Mouse (Mus musculus): Measurements from ENCODE around the gene Pappa. TPM values are rescaled to one million over a fixed set of nuclear protein-coding genes. Genes with fewer than 3 reads are reported as not detected.

Pappa gene
- total RNA-seq (2015) (0.09 and 0.20 TPM in 2 replicates), total RNA-seq (2017) (0.11 and 0.16 TPM in 2 replicates)

DNA sequence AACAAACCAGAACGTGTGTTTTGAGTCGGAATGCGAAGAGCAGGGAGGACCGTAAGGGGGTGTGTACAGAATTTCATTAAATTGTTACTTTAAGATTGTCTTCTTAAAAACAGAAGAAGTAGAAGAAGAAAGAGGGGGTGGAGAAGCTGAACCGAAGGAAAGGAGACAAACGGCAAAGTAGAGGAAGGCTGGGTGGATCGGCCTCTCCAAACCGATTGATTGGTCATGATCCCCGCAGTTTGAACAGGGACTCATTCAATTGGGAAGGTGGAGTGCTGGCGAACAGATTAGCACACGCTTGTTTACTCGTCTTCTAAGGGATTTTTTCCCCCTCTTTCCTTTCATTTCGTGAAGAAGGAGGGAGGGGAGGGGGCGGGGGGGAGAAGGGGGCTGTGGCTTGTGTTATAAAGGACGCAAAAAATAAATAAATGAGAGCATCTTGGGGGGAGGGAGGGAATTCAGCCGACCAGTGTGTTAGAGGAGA, at the start of gene Pappa:
Pappa (plus strand) TSS at position 434 of the 484 bp plus-strand sequence.
- no peak for ATAC-seq (ENCODE audit: poor library complexity, severe bottlenecking)

DNA sequence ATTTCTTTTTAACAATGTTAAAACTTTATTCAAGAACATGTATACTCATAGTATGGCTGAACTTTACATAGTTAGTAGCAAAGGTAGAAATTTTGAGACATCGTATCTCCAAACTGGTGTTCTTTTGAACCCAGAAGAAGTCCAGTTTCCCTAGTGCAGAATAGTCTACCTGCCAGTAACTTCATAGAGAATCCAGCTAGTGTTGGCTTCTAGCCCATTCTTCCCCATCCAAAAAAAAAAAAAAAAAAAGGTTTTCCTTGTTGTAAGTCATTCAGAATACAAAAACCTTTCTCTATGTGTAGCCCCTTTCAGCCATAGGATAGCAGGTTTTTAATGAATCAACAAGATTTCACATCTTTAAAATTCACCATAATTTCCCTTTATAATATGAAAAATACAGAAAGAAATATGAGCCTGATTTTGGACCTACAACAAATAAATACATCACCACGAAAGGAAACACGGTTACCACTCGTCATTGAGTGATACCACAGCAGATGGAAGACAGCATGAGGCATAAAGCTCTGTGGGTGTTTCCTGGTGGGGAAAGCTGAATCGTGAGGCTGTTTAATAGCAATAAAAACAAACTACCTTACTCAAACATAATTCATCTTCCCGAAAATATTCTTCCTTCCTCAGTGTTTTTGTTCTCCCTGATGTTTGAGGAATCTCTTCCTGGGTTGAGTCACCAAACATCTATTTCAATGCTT, 45.9 kb upstream of the Pappa start:
- no peak for ATAC-seq (ENCODE audit: poor library complexity, severe bottlenecking)

DNA sequence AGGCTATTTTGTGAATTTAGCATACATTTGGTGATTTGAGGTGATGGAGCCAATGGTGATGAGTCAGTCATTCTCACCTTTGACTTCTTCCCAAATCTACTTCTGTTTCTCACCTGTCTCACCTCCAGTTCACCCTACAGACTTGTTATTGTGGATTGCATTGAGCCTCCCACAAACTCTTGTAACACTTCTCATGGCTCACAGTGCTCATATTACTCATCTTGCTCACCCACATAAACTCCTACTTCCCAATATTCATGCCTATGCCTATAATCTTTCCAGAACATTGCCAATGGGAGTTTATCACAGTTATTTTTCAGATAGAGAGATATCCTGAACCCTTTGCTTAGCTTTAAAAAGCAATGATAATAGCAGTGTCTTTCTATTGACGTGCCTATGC, 37.1 kb upstream of the Pappa start:
- no peak for ATAC-seq (ENCODE audit: poor library complexity, severe bottlenecking)

DNA sequence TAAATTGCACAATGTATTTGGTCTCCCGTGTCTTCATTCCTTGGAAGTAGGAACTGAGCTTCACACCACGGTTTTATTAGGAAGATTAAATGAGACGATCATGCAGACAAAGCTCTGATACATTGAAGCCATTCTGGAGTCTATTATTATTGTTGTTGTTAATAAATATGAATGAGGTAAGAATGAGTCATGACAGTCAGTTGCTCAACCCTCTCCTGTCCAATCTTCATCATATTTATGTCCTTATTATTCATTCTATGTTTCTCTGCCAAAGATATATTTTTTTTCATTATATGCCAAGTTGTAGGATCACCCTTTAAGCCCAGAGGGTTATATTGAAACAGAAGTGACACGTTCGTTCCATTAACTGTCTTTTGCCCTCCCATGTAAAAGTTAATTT, 36.4 kb upstream of the Pappa start:
- no peak for ATAC-seq (ENCODE audit: poor library complexity, severe bottlenecking)

- ATAC-seq (ENCODE audit: poor library complexity, severe bottlenecking), result no peak
Observed at GRCm38 (mm10) chr4:65092191-65092590, 31.8 kb upstream of the Pappa start.

DNA sequence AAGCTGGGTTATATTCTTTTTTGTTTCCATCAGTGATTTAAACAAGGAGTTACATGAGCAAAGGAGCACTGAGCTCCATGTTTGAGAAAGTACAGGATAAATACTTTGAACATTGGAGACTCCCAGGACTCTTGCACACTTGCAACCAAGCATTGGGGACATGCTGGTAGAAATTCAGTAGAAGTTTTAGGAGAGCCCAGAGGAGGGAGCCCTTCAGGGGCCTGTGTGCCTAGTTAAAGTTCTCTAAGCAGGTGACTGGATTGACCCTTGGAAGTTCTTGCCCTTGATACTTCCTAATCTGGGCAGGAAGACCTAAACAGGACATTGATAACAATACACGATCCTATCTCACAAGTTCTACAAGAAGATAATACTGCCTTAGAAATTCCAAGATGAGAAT, 3.6 kb upstream of the Pappa start:
- ATAC-seq (ENCODE audit: poor library complexity, severe bottlenecking), result no peak

GRCm38 (mm10) chr4:65122841-65123240, 1.1 kb upstream of the Pappa start:
- no peak for ATAC-seq (ENCODE audit: poor library complexity, severe bottlenecking)

- ATAC-seq (ENCODE audit: poor library complexity, severe bottlenecking), result no peak
Observed at GRCm38 (mm10) chr4:65124369-65125151, 586 bp downstream of the Pappa start.

GRCm38 (mm10) chr4:65125341-65126332, 1.7 kb downstream of the Pappa start:
- ATAC-seq (ENCODE audit: poor library complexity, severe bottlenecking), result no peak

DNA sequence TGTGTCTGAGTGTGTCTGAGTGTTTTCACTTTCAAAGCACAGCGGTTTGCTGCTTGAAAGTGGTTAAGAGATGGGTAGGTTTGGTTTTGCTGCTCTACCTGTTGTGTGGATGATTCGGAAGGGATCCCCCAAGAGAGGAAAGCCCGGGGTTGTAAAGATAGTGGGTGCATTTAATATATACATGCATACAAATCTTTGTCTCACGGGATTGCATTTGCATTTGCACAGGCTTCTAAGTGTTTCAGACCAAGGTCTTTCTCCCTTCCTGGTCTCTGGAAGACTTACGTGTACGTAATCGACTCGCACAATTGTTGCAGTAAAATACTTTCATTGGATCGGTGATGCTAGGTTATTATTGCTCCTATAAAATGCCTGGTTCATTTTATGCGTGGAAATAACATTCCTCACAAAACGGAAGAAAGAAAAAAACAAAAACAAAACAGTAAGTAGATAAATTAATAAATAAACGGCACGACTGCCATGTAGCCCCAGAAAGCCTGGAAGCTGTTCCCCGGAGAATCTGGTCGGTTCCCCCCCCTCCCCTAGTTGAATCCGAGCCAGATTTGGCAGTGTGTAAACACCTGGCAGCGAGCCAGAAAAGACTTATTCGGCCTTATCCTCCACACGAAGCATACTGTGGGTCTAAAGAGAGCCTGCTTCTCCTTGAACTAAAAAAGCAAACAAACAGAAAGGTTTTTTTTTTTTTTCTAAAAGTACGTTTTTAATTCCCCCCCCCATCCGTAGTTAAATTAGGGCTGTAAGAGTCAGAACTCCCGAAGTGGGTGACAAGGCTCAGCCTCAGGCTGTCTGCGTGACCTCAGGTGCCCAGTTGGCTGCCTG, 2.7 kb downstream of the Pappa start:
- ATAC-seq (ENCODE audit: poor library complexity, severe bottlenecking), result no peak

DNA sequence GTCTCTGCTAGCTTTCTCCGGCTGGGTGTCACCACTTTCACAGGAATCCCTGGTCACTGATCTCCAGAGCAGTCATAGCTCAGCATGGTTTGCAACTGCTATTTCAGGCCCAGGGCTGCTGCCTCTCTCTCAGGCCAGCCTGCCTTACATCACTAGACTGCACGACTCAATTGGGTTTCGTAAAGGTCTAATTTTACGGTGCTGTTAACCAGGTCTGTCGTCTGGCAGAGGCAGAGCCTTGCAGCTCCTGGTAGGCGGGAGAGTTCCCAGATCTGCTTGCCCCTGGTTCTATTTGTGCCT, 3.3 kb downstream of the Pappa start:
- ATAC-seq (ENCODE audit: poor library complexity, severe bottlenecking), result no peak

DNA sequence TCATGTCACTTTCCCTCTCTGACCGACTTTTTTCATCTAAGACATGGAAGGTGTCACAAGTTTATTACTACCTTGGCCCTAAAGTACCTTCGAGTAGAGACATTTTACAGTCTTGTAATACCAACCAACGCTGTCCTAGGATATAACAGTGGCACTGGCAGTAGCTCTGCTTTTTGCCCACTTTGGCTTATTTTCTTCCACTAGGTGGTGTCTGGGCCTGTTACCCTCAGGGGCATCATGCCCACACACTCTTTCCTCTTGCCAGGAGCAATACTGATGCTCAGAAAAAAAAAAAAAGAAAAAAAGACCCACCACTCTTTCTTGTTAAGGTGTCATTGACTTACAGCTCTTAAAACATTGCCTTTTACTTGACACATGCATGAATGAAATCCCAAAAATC, 8.7 kb downstream of the Pappa start:
- no peak for ATAC-seq (ENCODE audit: poor library complexity, severe bottlenecking)

- no peak for ATAC-seq (ENCODE audit: poor library complexity, severe bottlenecking)
Observed at GRCm38 (mm10) chr4:65134358-65134757, 10.4 kb downstream of the Pappa start.

GRCm38 (mm10) chr4:65135109-65135508, 11.1 kb downstream of the Pappa start:
- ATAC-seq (ENCODE audit: poor library complexity, severe bottlenecking), result no peak

GRCm38 (mm10) chr4:65136541-65136940, 12.6 kb downstream of the Pappa start:
- no peak for ATAC-seq (ENCODE audit: poor library complexity, severe bottlenecking)

GRCm38 (mm10) chr4:65146936-65147335, 23.0 kb downstream of the Pappa start:
- ATAC-seq (ENCODE audit: poor library complexity, severe bottlenecking), result no peak

DNA sequence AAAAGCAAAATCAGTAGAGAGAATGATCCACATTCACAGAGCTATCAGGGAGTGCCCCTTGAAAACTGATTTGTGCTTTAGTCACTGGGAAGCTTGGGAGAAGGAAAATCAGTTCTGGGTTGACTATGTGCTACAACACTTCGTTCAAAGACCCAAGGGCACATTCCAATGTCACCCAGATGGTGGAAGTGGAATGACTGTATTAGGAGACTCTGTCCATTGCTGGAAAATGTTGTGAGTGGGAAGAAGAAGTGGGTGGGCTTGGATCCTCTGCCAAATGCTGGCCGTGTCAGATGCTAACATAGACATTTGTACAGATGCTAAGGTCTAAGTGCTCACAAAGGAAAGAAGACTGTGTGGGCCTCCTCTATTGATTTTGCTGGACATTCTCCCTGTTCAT, 29.6 kb downstream of the Pappa start:
- no peak for ATAC-seq (ENCODE audit: poor library complexity, severe bottlenecking)

GRCm38 (mm10) chr4:65156231-65156630, 32.3 kb downstream of the Pappa start:
- no peak for ATAC-seq (ENCODE audit: poor library complexity, severe bottlenecking)

DNA sequence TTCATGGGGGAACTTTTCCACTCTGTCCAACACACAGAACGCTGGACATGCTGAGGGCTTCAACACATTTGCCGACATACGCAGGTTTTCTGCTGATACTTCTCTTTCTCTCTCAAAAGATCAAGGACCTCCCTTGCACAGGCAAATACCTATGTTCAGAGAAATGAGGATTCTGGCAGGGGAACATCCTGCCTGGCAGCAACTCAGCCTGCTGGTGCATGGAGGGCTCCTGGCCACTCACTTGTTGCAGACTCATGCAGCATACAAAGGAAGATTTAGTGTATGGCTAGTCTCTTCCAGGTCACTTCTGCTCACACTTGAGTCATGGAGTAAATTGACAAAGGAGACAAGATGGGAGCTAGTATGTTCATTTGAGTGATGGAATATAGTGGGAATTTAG, 34.7 kb downstream of the Pappa start:
- ATAC-seq (ENCODE audit: poor library complexity, severe bottlenecking), result no peak

GRCm38 (mm10) chr4:65159481-65159880, 35.5 kb downstream of the Pappa start:
- ATAC-seq (ENCODE audit: poor library complexity, severe bottlenecking), result no peak

Data from megakaryocyte, adult 5-6 weeks (primary cell).